Mouse (Mus musculus): Measurements from ENCODE around the gene Gm49354. TPM values are rescaled to one million over a fixed set of nuclear protein-coding genes. Genes with fewer than 3 reads are reported as not detected.
A peak's percentile ranks its signal among the peaks of the same experiment; 100 is the strongest.
"Not testable (repeated sequence)": the region's sequence is repeated elsewhere in the genome, so short reads cannot be mapped to it uniquely, and the experiment has no call there.

Gene Gm49354
- total and polyA plus RNA-seq, 2 experiments = not detected

DNA sequence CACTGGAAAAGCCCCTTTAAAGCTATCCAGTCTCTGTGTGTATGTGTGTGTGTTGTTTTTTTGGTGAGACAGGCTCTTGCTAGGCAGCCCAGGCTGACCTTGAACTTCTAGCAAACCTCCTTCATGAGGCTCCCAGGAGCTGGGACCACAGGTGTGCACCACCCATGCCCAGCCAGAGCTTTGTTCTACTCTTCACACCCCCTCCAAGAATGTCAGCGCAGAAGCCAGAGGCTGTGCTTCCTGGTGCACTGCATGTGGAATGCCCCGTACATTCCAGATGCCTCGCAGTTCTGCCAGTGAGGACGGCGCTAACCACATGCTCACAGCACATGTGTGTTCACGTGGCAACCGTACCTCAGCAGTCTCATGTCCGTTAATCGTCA is 14.4 kb upstream of the Gm49354 start:
- Histone ChIP-seq H3K4me3 (ENCODE audit: insufficient read depth, low read depth, low read length) (no peak overlapping the region), H3K79me2 (ENCODE audit: control insufficient read depth, insufficient read depth, low read length) (no peaks in the 10 kb centered on the region), H3K36me3 (ENCODE audit: control insufficient read depth, insufficient read depth, low read length) (peaks cover 88% of the 10 kb centered on the region), H3K27me3 (ENCODE audit: control insufficient read depth, insufficient read depth, low read length) (no peaks in the 10 kb centered on the region), H3K27ac (replicated peaks; ENCODE audit: insufficient read depth, low read depth, low read length) (no peak overlapping the region), H3K4me1 (ENCODE audit: control insufficient read depth, insufficient read depth, low read length) (no peaks in the 10 kb centered on the region), H3K9ac (ENCODE audit: low read depth, low read length) (no peak overlapping the region)
- DNase-seq (ENCODE audit: extremely low read depth, low read depth, low spot score) = no peak
- TF ChIP-seq POLR2A (IDR thresholded peaks at IDR 0.05; ENCODE audit: extremely low read depth, insufficient read depth, low read length) = no peak
- TF ChIP-seq CTCF (IDR thresholded peaks at IDR 0.05; ENCODE audit: low read depth, low read length) = no peak
- WGBS = 91% methylated on average over 9 of the region's 9 CpGs

DNA sequence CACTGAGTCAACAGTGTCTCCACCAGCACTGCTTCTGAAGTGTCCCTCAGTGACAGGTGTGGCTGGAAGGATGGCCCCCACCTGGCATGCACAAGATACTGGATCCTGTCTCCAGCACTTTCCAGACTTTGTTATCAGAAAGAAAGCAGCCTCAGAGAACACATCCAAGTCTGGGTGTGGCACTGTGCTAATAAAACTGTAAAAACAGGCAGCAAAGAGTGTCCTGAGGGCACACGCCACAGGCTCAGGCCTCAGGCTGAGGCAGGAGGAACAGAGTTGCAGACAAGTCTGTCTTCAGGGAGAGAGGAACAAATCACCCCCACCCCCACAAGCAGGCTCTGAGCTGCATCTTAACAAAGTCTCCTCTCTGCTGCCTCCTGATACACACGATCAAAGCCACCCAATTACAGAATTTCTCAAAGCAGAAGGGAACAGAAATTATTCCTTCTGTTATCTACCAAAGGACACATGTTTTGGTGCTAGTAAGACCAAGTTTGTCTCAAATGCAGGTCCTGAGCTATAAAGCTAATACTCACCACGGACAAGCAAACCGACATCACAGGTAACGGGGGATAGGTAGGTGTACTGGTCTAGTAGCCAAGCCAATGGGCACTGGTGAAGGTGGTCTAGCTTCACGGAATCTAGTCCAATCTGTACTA is 13.9 kb upstream of the Gm49354 start:
- Histone ChIP-seq H3K27me3 (ENCODE audit: control insufficient read depth, insufficient read depth, low read length) (no peaks in the 10 kb centered on the region), H3K36me3 (ENCODE audit: control insufficient read depth, insufficient read depth, low read length) (peaks cover 87% of the 10 kb centered on the region), H3K27ac (replicated peaks; ENCODE audit: insufficient read depth, low read depth, low read length) (no peak overlapping the region), H3K9ac (ENCODE audit: low read depth, low read length) (no peak overlapping the region), H3K4me3 (ENCODE audit: insufficient read depth, low read depth, low read length) (no peak overlapping the region), H3K79me2 (ENCODE audit: control insufficient read depth, insufficient read depth, low read length) (no peaks in the 10 kb centered on the region), H3K4me1 (ENCODE audit: control insufficient read depth, insufficient read depth, low read length) (no peaks in the 10 kb centered on the region)
- TF ChIP-seq CTCF (IDR thresholded peaks at IDR 0.05; ENCODE audit: low read depth, low read length) = no peak
- no peak for TF ChIP-seq POLR2A (IDR thresholded peaks at IDR 0.05; ENCODE audit: extremely low read depth, insufficient read depth, low read length)
- DNase-seq (ENCODE audit: extremely low read depth, low read depth, low spot score) = no peak
- 94% methylated on average over 6 of the region's 6 CpGs for WGBS

DNA sequence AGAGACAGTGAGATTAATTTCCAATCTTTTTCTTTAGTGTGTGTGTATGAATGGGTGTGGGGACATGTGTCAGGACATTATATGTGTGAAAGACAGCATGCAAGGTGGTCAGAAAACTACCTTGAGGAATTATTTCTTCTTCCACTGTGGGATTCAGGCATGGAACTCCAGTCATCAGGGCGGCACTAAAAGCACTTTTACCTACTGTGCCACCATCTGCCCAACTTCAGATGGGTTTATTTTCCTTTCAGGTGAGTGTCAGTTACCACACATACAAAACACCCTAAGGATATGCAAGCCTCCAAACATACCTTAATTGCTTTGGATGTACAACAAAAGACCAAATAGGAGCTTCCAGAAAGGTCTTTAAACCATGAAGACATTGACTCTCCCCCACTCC is 12.7 kb upstream of the Gm49354 start:
- TF ChIP-seq CTCF (IDR thresholded peaks at IDR 0.05; ENCODE audit: low read depth, low read length) (no peak), POLR2A (IDR thresholded peaks at IDR 0.05; ENCODE audit: extremely low read depth, insufficient read depth, low read length) (no peak)
- Histone ChIP-seq H3K4me1 (ENCODE audit: control insufficient read depth, insufficient read depth, low read length) (no peaks in the 10 kb centered on the region), H3K27me3 (ENCODE audit: control insufficient read depth, insufficient read depth, low read length) (no peaks in the 10 kb centered on the region), H3K9ac (ENCODE audit: low read depth, low read length) (no peak overlapping the region), H3K36me3 (ENCODE audit: control insufficient read depth, insufficient read depth, low read length) (peaks cover 87% of the 10 kb centered on the region), H3K4me3 (ENCODE audit: insufficient read depth, low read depth, low read length) (no peak overlapping the region), H3K27ac (replicated peaks; ENCODE audit: insufficient read depth, low read depth, low read length) (no peak overlapping the region), H3K79me2 (ENCODE audit: control insufficient read depth, insufficient read depth, low read length) (no peaks in the 10 kb centered on the region)
- no peak for DNase-seq (ENCODE audit: extremely low read depth, low read depth, low spot score)
- WGBS = 92% methylated on average over 1 of the region's 1 CpGs

DNA sequence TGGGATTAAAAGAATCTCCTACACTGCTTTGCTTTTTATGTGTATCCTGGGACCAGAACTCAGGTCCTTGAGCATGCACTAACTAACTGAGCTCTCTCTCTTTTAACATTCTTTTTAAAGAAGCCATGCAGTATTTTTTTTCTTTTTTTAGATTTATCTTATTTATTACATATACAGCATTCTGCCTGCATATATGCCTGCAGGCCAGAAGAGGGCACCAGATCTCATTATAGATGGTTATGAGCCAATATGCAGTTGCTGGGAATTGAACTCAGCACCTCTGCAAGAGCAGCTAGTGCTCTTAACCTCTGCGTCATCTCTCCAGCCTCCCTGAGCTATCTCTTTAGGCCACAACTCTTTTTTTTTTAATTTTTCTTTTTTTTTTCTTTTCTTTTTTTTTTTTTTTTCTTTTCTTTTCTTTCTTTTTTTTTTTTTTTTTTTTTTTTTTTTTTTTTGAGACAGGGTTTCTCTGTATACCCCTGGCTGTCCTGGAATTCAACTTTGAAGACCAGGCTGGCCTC is 2.2 kb downstream of the Gm49354 start:
- H3K9ac ChIP-seq (ENCODE audit: low read depth, low read length); H3K27me3 ChIP-seq (ENCODE audit: control insufficient read depth, insufficient read depth, low read length); DNase-seq (ENCODE audit: extremely low read depth, low read depth, low spot score); H3K79me2 ChIP-seq (ENCODE audit: control insufficient read depth, insufficient read depth, low read length); H3K4me3 ChIP-seq (ENCODE audit: insufficient read depth, low read depth, low read length); H3K4me1 ChIP-seq (ENCODE audit: control insufficient read depth, insufficient read depth, low read length); H3K27ac ChIP-seq (replicated peaks; ENCODE audit: insufficient read depth, low read depth, low read length): not testable (repeated sequence)
- H3K36me3 ChIP-seq (ENCODE audit: control insufficient read depth, insufficient read depth, low read length) = peaks cover 86% of the 10 kb centered on the region
- 90% methylated on average over 1 of the region's 1 CpGs for WGBS

DNA sequence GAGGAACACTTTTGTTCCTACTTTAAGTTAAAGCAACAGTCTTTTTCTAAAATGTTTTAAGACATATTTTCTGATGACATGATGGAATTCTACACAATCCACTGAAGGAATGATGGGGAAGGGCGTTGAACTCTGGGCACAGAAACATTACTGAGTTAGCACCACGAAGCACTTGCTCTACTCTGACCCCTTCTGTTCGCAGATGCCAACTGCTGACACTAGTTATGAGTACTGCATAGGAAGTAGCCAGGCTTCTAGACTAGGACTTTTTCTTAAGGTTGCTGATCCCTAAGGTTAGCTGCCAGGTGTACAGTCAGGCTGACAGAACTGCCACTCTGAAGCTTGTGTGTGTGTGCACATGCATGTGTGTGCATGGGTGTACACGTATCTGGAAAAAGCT is 2.8 kb downstream of the Gm49354 start:
- H3K4me1 ChIP-seq (ENCODE audit: control insufficient read depth, insufficient read depth, low read length) = no peaks in the 10 kb centered on the region
- no peak for DNase-seq (ENCODE audit: extremely low read depth, low read depth, low spot score)
- H3K27ac ChIP-seq (replicated peaks; ENCODE audit: insufficient read depth, low read depth, low read length) = no peak overlapping the region
- WGBS = 70% methylated on average over 4 of the region's 4 CpGs
- H3K9ac ChIP-seq (ENCODE audit: low read depth, low read length) = no peak overlapping the region
- H3K27me3 ChIP-seq (ENCODE audit: control insufficient read depth, insufficient read depth, low read length) = no peaks in the 10 kb centered on the region
- no peak for TF ChIP-seq CTCF (IDR thresholded peaks at IDR 0.05; ENCODE audit: low read depth, low read length)
- no peak for TF ChIP-seq POLR2A (IDR thresholded peaks at IDR 0.05; ENCODE audit: extremely low read depth, insufficient read depth, low read length)
- H3K4me3 ChIP-seq (ENCODE audit: insufficient read depth, low read depth, low read length) = no peak overlapping the region
- peaks cover 81% of the 10 kb centered on the region for H3K36me3 ChIP-seq (ENCODE audit: control insufficient read depth, insufficient read depth, low read length)
- H3K79me2 ChIP-seq (ENCODE audit: control insufficient read depth, insufficient read depth, low read length) = no peaks in the 10 kb centered on the region

DNA sequence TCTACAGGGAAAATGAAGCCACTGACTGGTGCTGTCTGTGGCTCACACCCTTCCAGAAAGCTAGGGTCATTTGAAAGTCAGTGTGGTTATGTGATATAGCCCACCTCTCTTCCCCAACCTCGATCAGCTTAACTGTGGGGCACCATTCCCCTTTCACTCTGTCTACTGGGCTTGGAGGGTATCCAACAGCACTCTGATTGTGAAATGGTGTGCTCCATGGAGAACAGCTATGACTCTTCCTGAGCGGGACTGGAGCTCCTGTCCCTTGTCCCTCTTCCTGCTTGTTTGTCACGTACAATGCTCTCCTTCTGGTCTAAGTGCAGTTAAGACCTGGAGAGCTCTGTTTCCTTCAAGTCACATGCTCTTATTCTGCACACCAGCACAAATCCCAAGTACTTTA is 6.9 kb downstream of the Gm49354 start:
- TF ChIP-seq POLR2A (IDR thresholded peaks at IDR 0.05; ENCODE audit: extremely low read depth, insufficient read depth, low read length) = no peak
- no peak for TF ChIP-seq CTCF (IDR thresholded peaks at IDR 0.05; ENCODE audit: low read depth, low read length)
- Histone ChIP-seq H3K79me2 (ENCODE audit: control insufficient read depth, insufficient read depth, low read length) (no peaks in the 10 kb centered on the region), H3K4me1 (ENCODE audit: control insufficient read depth, insufficient read depth, low read length) (peaks cover 5% of the 10 kb centered on the region; the same call in 1 of the 2 replicates), H3K9ac (ENCODE audit: low read depth, low read length) (no peak overlapping the region), H3K36me3 (ENCODE audit: control insufficient read depth, insufficient read depth, low read length) (peaks cover 51% of the 10 kb centered on the region), H3K4me3 (ENCODE audit: insufficient read depth, low read depth, low read length) (no peak overlapping the region), H3K27me3 (ENCODE audit: control insufficient read depth, insufficient read depth, low read length) (no peaks in the 10 kb centered on the region), H3K27ac (replicated peaks; ENCODE audit: insufficient read depth, low read depth, low read length) (no peak overlapping the region)
- WGBS = 8% methylated on average over 3 of the region's 3 CpGs
- peak; percentile 47 for DNase-seq (ENCODE audit: extremely low read depth, low read depth, low spot score)

Data from liver, adult 2 months (tissue).